Mouse (Mus musculus): ENCODE results near the gene Ripk4. TPM values are rescaled to one million over a fixed set of nuclear protein-coding genes. Genes with fewer than 3 reads are reported as not detected.

The Ripk4 gene
- polyA plus RNA-seq (2012; rRNA removed) (7.6 and 8.3 TPM in 2 replicates), polyA plus RNA-seq (2014; fragmentation: Nextera tagmentation; extraction: Ambion mirVana) (17.2 and 20.3 TPM in 2 replicates)

DNA sequence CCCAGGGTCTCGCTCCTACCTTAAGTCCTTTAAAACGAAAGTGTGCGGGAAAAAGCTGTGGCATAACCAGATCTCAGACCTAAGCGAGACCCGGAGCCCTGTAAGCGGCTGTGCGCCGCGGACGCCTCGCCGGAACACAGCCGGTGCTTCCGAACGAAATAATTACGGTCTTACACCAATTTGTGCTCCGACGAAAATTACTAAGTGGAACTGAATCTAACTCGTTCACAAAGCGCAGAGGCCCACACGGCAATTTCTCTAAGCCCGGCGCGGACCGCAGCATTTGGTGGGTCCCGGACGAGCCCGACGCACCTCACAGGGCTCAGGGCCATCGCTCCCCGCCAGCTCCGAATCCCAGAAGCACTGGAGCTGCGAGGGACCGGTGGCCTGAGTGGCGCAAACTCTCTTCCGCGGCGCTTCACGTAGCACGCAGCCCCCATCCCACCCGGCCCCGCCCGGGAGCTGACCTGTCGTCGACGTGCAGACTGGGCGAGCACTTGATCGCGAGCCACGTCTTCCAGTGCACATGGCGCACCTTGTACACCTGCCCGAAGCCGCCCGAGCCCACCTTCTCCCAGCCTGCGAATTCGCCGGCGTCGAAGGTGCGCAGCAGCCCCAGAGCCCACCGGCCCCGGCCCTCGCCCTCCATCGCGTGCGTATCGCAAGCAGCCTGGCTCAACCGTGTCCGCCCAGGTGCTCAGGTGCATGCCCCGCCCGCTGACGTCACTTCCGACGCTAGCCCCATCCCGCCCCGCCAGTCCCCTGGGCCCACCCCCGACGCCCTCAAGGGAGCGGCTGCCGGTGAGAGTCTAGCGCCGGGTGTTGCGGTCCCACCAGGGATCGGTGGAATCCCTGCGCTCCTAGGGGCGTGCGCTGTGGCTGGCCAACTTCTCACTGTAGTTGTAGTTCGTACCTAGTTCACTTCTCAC, at the start of gene Ripk4:
Gene Ripk4 (minus strand): TSS at position 727 of the 929 bp plus-strand sequence.
- Histone ChIP-seq H3K27ac (replicated peaks; ENCODE audit: low read depth, low read length) (no peak within 1 kb of the TSS), H3K4me2 (replicated peaks; ENCODE audit: low read depth, low read length, severe bottlenecking) (peak within 1 kb of the TSS; percentile 74), H3K9ac (ENCODE audit: low read depth, low read length, severe bottlenecking) (peak within 1 kb of the TSS; percentile 34; the same call in 1 of the 2 replicates), H3K4me1 (ENCODE audit: control insufficient read depth, insufficient read depth, low read length) (peaks cover 11% of the 10 kb centered on the region), H3K4me3 (replicated peaks; ENCODE audit: low read length) (peak within 1 kb of the TSS; percentile 44), H3K36me3 (ENCODE audit: control insufficient read depth, insufficient read depth, low read length) (no peaks in the 10 kb centered on the region), H3K9me3 (ENCODE audit: control insufficient read depth, low read length) (no peaks in the 10 kb centered on the region), H3K27me3 (ENCODE audit: control insufficient read depth, insufficient read depth, low read length) (peaks cover 43% of the 10 kb centered on the region)
- under 1% methylated on average over 86 of the region's 88 CpGs for WGBS
- ATAC-seq (ENCODE audit: low FRiP score, low read depth) (peak; percentile 47; the same call in 1 of the 2 replicates), DNase-seq (ENCODE audit: low spot score) (peak; percentile 33)
- no peak for TF ChIP-seq POLR2A (IDR thresholded peaks at IDR 0.05; ENCODE audit: borderline replicate concordance, extremely low read depth, insufficient read depth, insufficient read length)

GRCm38 (mm10) chr16:97808881-97809280, 45.3 kb upstream of the Ripk4 start:
- Histone ChIP-seq H3K9ac (ENCODE audit: low read depth, low read length, severe bottlenecking) (no peak overlapping the region), H3K4me1 (ENCODE audit: control insufficient read depth, insufficient read depth, low read length) (no peaks in the 10 kb centered on the region), H3K4me2 (replicated peaks; ENCODE audit: low read depth, low read length, severe bottlenecking) (no peak overlapping the region), H3K27ac (replicated peaks; ENCODE audit: low read depth, low read length) (no peak overlapping the region), H3K4me3 (replicated peaks; ENCODE audit: low read length) (no peak overlapping the region), H3K36me3 (ENCODE audit: control insufficient read depth, insufficient read depth, low read length) (peaks cover 90% of the 10 kb centered on the region), H3K27me3 (ENCODE audit: control insufficient read depth, insufficient read depth, low read length) (no peaks in the 10 kb centered on the region), H3K9me3 (ENCODE audit: control insufficient read depth, low read length) (no peaks in the 10 kb centered on the region)
- TF ChIP-seq POLR2A (IDR thresholded peaks at IDR 0.05; ENCODE audit: borderline replicate concordance, extremely low read depth, insufficient read depth, insufficient read length): no peak
- ATAC-seq (ENCODE audit: low FRiP score, low read depth) (no peak), DNase-seq (ENCODE audit: low spot score) (no peak)
- 94% methylated on average over 3 of the region's 3 CpGs for WGBS

- Histone ChIP-seq H3K4me3 (replicated peaks; ENCODE audit: low read length) (no peak overlapping the region), H3K27ac (replicated peaks; ENCODE audit: low read depth, low read length) (no peak overlapping the region), H3K36me3 (ENCODE audit: control insufficient read depth, insufficient read depth, low read length) (peaks cover 81% of the 10 kb centered on the region), H3K9ac (ENCODE audit: low read depth, low read length, severe bottlenecking) (no peak overlapping the region), H3K4me1 (ENCODE audit: control insufficient read depth, insufficient read depth, low read length) (no peaks in the 10 kb centered on the region), H3K4me2 (replicated peaks; ENCODE audit: low read depth, low read length, severe bottlenecking) (no peak overlapping the region), H3K9me3 (ENCODE audit: control insufficient read depth, low read length) (no peaks in the 10 kb centered on the region), H3K27me3 (ENCODE audit: control insufficient read depth, insufficient read depth, low read length) (no peaks in the 10 kb centered on the region)
- no peak for TF ChIP-seq POLR2A (IDR thresholded peaks at IDR 0.05; ENCODE audit: borderline replicate concordance, extremely low read depth, insufficient read depth, insufficient read length)
- DNase-seq (ENCODE audit: low spot score) (no peak), ATAC-seq (ENCODE audit: low FRiP score, low read depth) (no peak)
- WGBS: 86% methylated on average over 3 of the region's 3 CpGs
Observed at GRCm38 (mm10) chr16:97805646-97806045, 42.1 kb upstream of the Ripk4 start.

- 76% methylated on average over 7 of the region's 7 CpGs for WGBS
- TF ChIP-seq POLR2A (IDR thresholded peaks at IDR 0.05; ENCODE audit: borderline replicate concordance, extremely low read depth, insufficient read depth, insufficient read length): no peak
- DNase-seq (ENCODE audit: low spot score): peak; percentile 77
Observed at GRCm38 (mm10) chr16:97804680-97805547, 41.3 kb upstream of the Ripk4 start.

More at GRCm38 (mm10) chr16:97804680-97805547, 41.3 kb upstream of the Ripk4 start:
- Histone ChIP-seq H3K4me1 (ENCODE audit: control insufficient read depth, insufficient read depth, low read length) (no peaks in the 10 kb centered on the region), H3K27ac (replicated peaks; ENCODE audit: low read depth, low read length) (no peak overlapping the region), H3K4me3 (replicated peaks; ENCODE audit: low read length) (no peak overlapping the region), H3K36me3 (ENCODE audit: control insufficient read depth, insufficient read depth, low read length) (peaks cover 81% of the 10 kb centered on the region), H3K9ac (ENCODE audit: low read depth, low read length, severe bottlenecking) (no peak overlapping the region), H3K4me2 (replicated peaks; ENCODE audit: low read depth, low read length, severe bottlenecking) (no peak overlapping the region), H3K9me3 (ENCODE audit: control insufficient read depth, low read length) (no peaks in the 10 kb centered on the region), H3K27me3 (ENCODE audit: control insufficient read depth, insufficient read depth, low read length) (no peaks in the 10 kb centered on the region)
- no peak for ATAC-seq (ENCODE audit: low FRiP score, low read depth)
